Mouse (Mus musculus) forebrain, postnatal 0 days (tissue): ENCODE results near the gene Fam166a. TPM values are rescaled to one million over a fixed set of nuclear protein-coding genes. Genes with fewer than 3 reads are reported as not detected.

Experiments used
- ATAC-seq: fragments of 200-750 bp; cut with Nextera tagmentation; 2 replicates; pipeline ENCODE4 v1.8.0; 2017; ENCODE audit warnings: mild to moderate bottlenecking, moderate library complexity
- DNase-seq: peaks from one replicate; pipeline ENCODE4 v3.0.0-alpha.2; 2015
- H3K27ac ChIP-seq: fragments of 300-500 bp; sonication (generic); 2 replicates; pipeline ENCODE4 v1.5.1; 2014; ENCODE audit warnings: low read depth, mild to moderate bottlenecking, antibody characterized with exemption, low read length, moderate library complexity, mixed read lengths
- H3K27me3 ChIP-seq: fragments of 300-500 bp; sonication (generic); 2 replicates; pipeline ENCODE4 v1.6.1; 2014; ENCODE audit warnings: mild to moderate bottlenecking, low read length, mixed read lengths; ENCODE audit not compliant: insufficient read depth
- H3K36me3 ChIP-seq: fragments of 300-500 bp; sonication (generic); 2 replicates; pipeline ENCODE4 v1.6.1; 2014; ENCODE audit warnings: mild to moderate bottlenecking, moderate library complexity; ENCODE audit not compliant: insufficient read depth
- H3K4me1 ChIP-seq: fragments of 300-500 bp; sonication (generic); 2 replicates; pipeline ENCODE4 v1.6.1; 2014; ENCODE audit warnings: antibody characterized with exemption; ENCODE audit not compliant: insufficient read depth
- H3K4me2 ChIP-seq: fragments of 300-500 bp; sonication (generic); 2 replicates; pipeline ENCODE4 v1.6.1; 2014; ENCODE audit warnings: low read depth, mild to moderate bottlenecking, moderate library complexity
- H3K4me3 ChIP-seq: fragments of 300-500 bp; sonication (generic); 2 replicates; pipeline ENCODE4 v1.5.1; 2014; ENCODE audit warnings: low read depth, low read length, mixed read lengths
- H3K9ac ChIP-seq: fragments of 300-500 bp; sonication (generic); 2 replicates; pipeline ENCODE4 v1.6.1; 2014; ENCODE audit warnings: mild to moderate bottlenecking
- H3K9me3 ChIP-seq: fragments of 300-500 bp; sonication (generic); 2 replicates; pipeline ENCODE4 v1.6.1; 2016; ENCODE audit warnings: low read length
- CTCF ChIP-seq: sonication (generic); IDR thresholded peaks from 2 replicates; pipeline ENCODE4 v1.5.1; 2016; ENCODE audit warnings: antibody characterized with exemption, control low read depth, low read depth
- WGBS: fragments of 180-500 bp; shearing (Covaris S2); extraction: QIAGEN DNeasy Blood & Tissue Kit; methylation state at CpG from one replicate; pipeline ENCODE4 v1.1.7; 2014; 5-methylcytosine and 5-hydroxymethylcytosine counted together
- polyA plus RNA-seq: library from polyadenylated mRNA; unstranded; fragments of >200 nt; fragmentation: Nextera tagmentation; extraction: Ambion mirVana; gene quantifications from 2 replicates; pipeline ENCODE4 v1.2.1, GENCODE M21; 2015
- total RNA-seq: library from RNA; depleted of rRNA; stranded (reverse); fragments of >200 nt; gene quantifications from 2 replicates; pipeline ENCODE4 v1.2.3, GENCODE M21; 2014

Gene Fam166a
- total and polyA plus RNA-seq, 2 experiments from 2014 or later, result not detected

- no peaks in the 10 kb centered on the region for H3K9me3 ChIP-seq
- H3K4me1 ChIP-seq, result peaks cover 18% of the 10 kb centered on the region; the same call in 1 of the 2 replicates
- no peak overlapping the region for H3K27ac ChIP-seq
- WGBS, result 91% methylated on average over 4 of the region's 4 CpGs
- no peak for TF ChIP-seq CTCF
- DNase-seq (no peak), ATAC-seq (no peak)
- no peak overlapping the region for H3K4me2 ChIP-seq
- no peaks in the 10 kb centered on the region for H3K36me3 ChIP-seq
- no peak overlapping the region for H3K4me3 ChIP-seq
- no peak overlapping the region for H3K9ac ChIP-seq
- H3K27me3 ChIP-seq, result no peaks in the 10 kb centered on the region
Observed at GRCm38 (mm10) chr2:25227406-25227805, 8.9 kb downstream of the Fam166a start.

GRCm38 (mm10) chr2:25228431-25228889 is 9.9 kb downstream of the Fam166a start:
- H3K27ac ChIP-seq, result peak overlapping the region; percentile 78
- H3K4me1 ChIP-seq, result peaks cover 15% of the 10 kb centered on the region; the same call in 1 of the 2 replicates
- ATAC-seq (peak; percentile 25), DNase-seq (peak; percentile 86)
- peak; percentile 72 for TF ChIP-seq CTCF
- no peaks in the 10 kb centered on the region for H3K27me3 ChIP-seq
- peak overlapping the region; percentile 11; the same call in 1 of the 2 replicates for H3K4me3 ChIP-seq
- WGBS, result 1% methylated on average over 7 of the region's 7 CpGs
- no peaks in the 10 kb centered on the region for H3K36me3 ChIP-seq
- peak overlapping the region; percentile 35 for H3K4me2 ChIP-seq
- no peaks in the 10 kb centered on the region for H3K9me3 ChIP-seq
- H3K9ac ChIP-seq, result 0 out of 2 replicates have a peak overlapping the region, but pooled peaks have one; percentile 26

- Histone ChIP-seq H3K36me3 (no peaks in the 10 kb centered on the region), H3K27ac (peak overlapping the region; percentile 78), H3K4me1 (peaks cover 11% of the 10 kb centered on the region; the same call in 1 of the 2 replicates), H3K27me3 (no peaks in the 10 kb centered on the region; the same call in 1 of the 2 replicates), H3K4me3 (no peak overlapping the region), H3K9ac (no peak overlapping the region; the same call in 1 of the 2 replicates), H3K9me3 (no peaks in the 10 kb centered on the region), H3K4me2 (peak overlapping the region; percentile 35; the same call in 1 of the 2 replicates)
- 69% methylated on average over 6 of the region's 6 CpGs for WGBS
- ATAC-seq (no peak), DNase-seq (no peak)
- TF ChIP-seq CTCF, result no peak
Observed at GRCm38 (mm10) chr2:25228995-25229530, 10.5 kb downstream of the Fam166a start.

- H3K4me1 ChIP-seq, result peaks cover 11% of the 10 kb centered on the region; the same call in 1 of the 2 replicates
- no peaks in the 10 kb centered on the region for H3K9me3 ChIP-seq
- no peaks in the 10 kb centered on the region; the same call in 1 of the 2 replicates for H3K27me3 ChIP-seq
- no peak overlapping the region for H3K27ac ChIP-seq
- ATAC-seq (no peak), DNase-seq (no peak)
- no peak overlapping the region for H3K4me2 ChIP-seq
- no peaks in the 10 kb centered on the region for H3K36me3 ChIP-seq
- WGBS, result 80% methylated on average over 5 of the region's 5 CpGs
- no peak overlapping the region for H3K9ac ChIP-seq
- no peak for TF ChIP-seq CTCF
- no peak overlapping the region for H3K4me3 ChIP-seq
Observed at GRCm38 (mm10) chr2:25229582-25229981, 11.0 kb downstream of the Fam166a start.

GRCm38 (mm10) chr2:25230581-25230980 is 12.0 kb downstream of the Fam166a start:
- no peaks in the 10 kb centered on the region; the same call in 1 of the 2 replicates for H3K27me3 ChIP-seq
- H3K9ac ChIP-seq, result no peak overlapping the region
- no peak overlapping the region for H3K27ac ChIP-seq
- no peak for TF ChIP-seq CTCF
- peaks cover 9% of the 10 kb centered on the region; the same call in 1 of the 2 replicates for H3K4me1 ChIP-seq
- no peak overlapping the region for H3K4me3 ChIP-seq
- DNase-seq, result no peak
- no peaks in the 10 kb centered on the region for H3K9me3 ChIP-seq
- H3K36me3 ChIP-seq, result no peaks in the 10 kb centered on the region
- WGBS, result 86% methylated on average over 7 of the region's 7 CpGs
- H3K4me2 ChIP-seq, result no peak overlapping the region
- no peak for ATAC-seq

- no peaks in the 10 kb centered on the region for H3K36me3 ChIP-seq
- DNase-seq (no peak), ATAC-seq (no peak)
- no peak overlapping the region for H3K4me2 ChIP-seq
- H3K9ac ChIP-seq, result no peak overlapping the region
- no peaks in the 10 kb centered on the region; the same call in 1 of the 2 replicates for H3K27me3 ChIP-seq
- WGBS, result 49% methylated on average over 12 of the region's 12 CpGs
- peaks cover 7% of the 10 kb centered on the region; the same call in 1 of the 2 replicates for H3K4me1 ChIP-seq
- no peaks in the 10 kb centered on the region for H3K9me3 ChIP-seq
- H3K27ac ChIP-seq, result no peak overlapping the region
- no peak overlapping the region for H3K4me3 ChIP-seq
- TF ChIP-seq CTCF, result no peak
Observed at GRCm38 (mm10) chr2:25231038-25231437, 12.5 kb downstream of the Fam166a start.

GRCm38 (mm10) chr2:25233421-25233820 is 14.9 kb downstream of the Fam166a start:
- H3K4me1 ChIP-seq, result peaks cover 7% of the 10 kb centered on the region; the same call in 1 of the 2 replicates
- no peak overlapping the region for H3K4me3 ChIP-seq
- H3K9me3 ChIP-seq, result no peaks in the 10 kb centered on the region
- H3K9ac ChIP-seq, result no peak overlapping the region
- no peaks in the 10 kb centered on the region for H3K36me3 ChIP-seq
- ATAC-seq (no peak), DNase-seq (no peak)
- H3K4me2 ChIP-seq, result no peak overlapping the region
- no peak overlapping the region for H3K27ac ChIP-seq
- no peak for TF ChIP-seq CTCF
- H3K27me3 ChIP-seq, result no peaks in the 10 kb centered on the region; the same call in 1 of the 2 replicates
- 76% methylated on average over 4 of the region's 4 CpGs for WGBS
